Mouse (Mus musculus) lung, postnatal 0 days (tissue): ENCODE measurements around the gene Ace.

Experiments used
- CTCF ChIP-seq: IDR thresholded peaks from 2 replicates; pipeline ENCODE4 v1.5.1; 2016; ENCODE audit warnings: antibody characterized with exemption, mild to moderate bottlenecking
- EP300 ChIP-seq: IDR thresholded peaks from 2 replicates; pipeline ENCODE4 v1.6.1; 2016; ENCODE audit warnings: antibody characterized with exemption, mild to moderate bottlenecking, control low read depth

DNA sequence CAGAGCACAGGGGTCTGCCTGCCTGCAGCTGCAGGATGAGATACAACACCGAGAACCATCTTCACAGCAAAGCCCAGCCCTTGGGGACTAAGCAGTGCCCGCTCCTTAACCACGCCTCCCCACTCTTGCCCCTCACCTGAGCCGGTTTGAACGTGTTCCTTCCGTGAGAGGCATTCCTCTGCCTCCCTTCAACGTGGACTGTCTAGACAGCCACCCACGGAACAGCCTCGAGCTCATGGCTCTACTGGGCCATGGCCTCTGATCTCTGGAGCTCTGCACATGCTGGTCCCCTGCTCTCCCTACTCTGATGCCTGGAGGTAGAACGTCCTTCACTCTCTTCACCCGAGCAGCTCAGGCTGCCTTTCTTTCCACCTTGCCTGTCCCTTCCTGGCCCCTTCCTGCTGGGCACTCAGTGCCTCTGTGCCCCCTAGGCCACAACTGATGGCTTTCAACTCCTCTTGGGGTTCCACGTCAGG, 14.8 kb upstream of the Ace start, which contains the start of gene Cyb561:
- no peak for TF ChIP-seq CTCF
- TF ChIP-seq EP300, result no peak
